Mouse (Mus musculus) testis, adult 2 months (tissue): ENCODE results near the gene Tmem151a.

Source experiments
- CTCF ChIP-seq: fragments of 200-500 bp; IDR thresholded peaks from 2 replicates; pipeline ENCODE4 v1.5.1; 2012; ENCODE audit warnings: low read depth, mild to moderate bottlenecking, inconsistent platforms, low read length, moderate library complexity; ENCODE audit not compliant: control insufficient read depth, insufficient read depth, insufficient replicate concordance
- POLR2A ChIP-seq: fragments of 200-500 bp; IDR thresholded peaks from 2 replicates; pipeline ENCODE4 v1.6.1; 2012; ENCODE audit warnings: low read depth, mild to moderate bottlenecking, inconsistent platforms, low read length, moderate library complexity; ENCODE audit not compliant: control insufficient read depth

DNA sequence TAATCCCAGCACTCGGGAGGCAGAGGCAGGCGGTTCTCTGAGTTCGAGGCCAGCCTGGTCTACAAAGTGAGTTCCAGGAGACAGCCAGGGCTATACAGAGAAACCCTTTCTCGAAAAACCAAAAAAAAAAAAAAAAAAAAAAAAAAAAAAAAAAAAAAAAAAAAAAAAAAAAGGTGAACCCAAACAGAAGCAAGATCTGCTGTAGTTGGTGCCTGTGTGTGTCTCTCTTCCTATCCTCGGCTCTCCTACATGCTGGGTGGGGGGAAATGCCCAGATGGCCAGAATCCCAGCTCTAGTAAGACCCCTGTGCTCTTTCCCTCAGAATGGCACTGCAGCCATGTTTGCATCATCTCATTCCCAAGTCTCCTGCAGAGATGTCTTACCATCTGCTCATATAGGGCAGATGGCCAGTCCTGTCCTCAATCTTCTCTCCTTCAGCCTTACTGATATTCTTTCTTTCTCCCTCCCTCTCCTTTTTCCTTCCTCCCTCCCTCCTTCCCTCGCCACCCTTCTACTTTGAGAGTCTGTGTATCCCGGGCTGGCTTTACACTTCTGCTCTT, 38.8 kb upstream of the Tmem151a start:
- no peak for TF ChIP-seq CTCF
- TF ChIP-seq POLR2A = no peak
